Mouse (Mus musculus): ENCODE measurements around the gene Sel1l3. TPM values are rescaled to one million over a fixed set of nuclear protein-coding genes. Genes with fewer than 3 reads are reported as not detected.

Gene Sel1l3
- total RNA-seq, 2 experiments from 2014 or later, result 43.1 to 47.0 TPM

DNA sequence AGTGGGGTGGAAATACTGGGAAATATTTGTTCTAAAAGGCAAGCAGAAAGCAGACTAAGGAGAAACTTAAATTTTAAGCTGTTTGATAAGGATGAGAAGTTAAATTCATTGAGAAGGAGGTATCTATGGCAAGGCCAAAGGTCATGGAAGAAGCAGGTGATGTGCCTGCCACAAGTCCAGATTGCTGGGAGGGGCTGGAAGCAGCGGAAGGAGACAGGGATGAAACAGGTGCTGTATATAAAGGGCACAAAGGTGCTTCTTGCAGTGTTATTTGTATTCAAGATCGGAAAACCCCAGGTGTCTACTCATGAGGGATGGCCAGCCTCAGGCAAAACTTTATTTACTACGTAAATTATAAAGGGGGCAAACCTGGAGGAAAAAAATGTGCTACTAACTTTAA is 38.5 kb downstream of the Sel1l3 start:
- DNase-seq (ENCODE audit: low spot score in 2 of 2), result no peak

DNA sequence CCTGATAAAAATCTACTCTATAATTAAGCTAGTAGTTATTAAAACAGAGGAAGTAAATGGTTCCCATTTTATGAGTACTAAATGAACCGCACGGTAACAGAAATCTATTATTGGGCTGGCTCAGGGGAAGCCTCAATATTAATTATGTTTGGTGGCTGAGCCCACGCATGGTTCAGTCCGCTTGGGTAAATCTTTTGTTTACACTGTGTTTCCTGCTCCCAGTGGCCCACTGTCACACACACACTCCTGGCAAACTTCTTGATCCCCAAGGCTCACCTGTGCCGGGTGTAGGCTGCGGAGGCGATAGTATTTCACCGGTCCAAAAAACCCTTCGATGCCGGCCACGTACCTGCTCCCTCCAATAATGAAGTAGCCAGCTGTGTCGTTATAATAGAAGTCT is 39.3 kb downstream of the Sel1l3 start:
- DNase-seq (ENCODE audit: low spot score in 2 of 2), result no peak

DNA sequence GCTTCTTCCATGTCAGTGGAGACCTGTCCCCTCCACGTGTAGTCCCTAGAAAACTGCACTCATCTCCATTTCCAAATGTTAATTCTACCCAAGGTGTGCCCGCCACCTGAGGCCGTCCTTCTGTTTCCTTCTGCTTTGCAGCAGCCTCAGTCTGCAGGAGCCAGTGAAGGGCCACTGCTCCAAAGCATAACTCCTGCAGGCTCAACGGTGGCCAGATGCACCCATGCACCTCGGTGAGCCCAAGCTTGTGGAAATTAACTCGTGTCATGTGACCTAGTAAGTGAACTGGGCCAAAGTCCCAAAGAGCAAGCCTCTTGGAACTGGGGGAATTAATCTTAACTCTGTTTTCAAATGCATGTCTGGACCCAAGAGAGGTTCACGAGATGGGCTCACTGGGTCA is 40.8 kb downstream of the Sel1l3 start:
- no peak for DNase-seq (ENCODE audit: low spot score in 2 of 2)

DNA sequence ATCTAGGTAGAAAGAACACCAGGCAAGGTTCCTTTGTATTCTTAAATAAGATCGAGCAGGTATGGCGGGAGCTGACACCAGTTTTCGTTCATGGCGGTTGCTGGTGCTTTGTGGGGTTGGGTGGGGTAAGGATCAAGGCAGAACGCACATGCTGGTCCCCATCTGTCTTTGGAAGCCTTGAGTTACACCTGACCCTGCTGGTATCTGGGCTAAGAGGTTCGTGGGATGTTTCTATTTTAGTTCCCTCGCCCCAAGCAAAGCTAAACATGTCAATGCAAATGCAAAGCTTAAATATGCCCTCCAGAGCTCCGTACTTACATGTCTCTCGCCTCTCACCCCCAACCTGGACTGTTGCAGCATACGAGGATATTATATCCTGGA is 41.5 kb downstream of the Sel1l3 start:
- no peak for DNase-seq (ENCODE audit: low spot score in 2 of 2)

DNA sequence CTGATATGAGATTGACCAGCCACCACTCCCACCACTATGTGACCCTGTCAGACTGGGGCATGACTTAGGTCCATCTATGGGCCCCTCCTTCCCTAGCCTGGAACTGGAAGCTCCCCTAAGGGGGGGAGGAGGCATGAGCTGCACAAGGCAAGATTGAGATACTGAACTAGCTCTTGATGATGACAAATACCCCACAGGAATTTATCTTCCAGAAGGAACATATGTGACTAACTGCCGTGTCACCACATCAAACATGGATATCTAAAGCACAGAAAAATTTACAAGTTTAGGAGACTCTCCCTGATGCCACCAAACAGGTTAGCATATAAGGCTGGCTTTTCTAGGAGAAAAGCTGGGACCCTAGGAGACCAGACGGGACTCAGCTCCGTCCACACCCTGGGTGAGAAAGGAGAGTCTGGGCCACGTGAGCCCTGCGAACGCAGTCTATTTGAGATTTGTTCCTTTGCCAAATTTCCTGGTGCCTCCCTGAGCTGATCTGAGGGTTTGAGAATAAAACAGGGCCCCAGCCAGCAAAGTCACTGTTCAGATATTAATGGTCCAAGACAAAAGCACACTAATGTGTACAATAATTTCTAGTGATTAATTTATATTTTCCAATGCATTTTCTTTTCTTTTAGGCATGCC is 42.0 kb downstream of the Sel1l3 start:
- DNase-seq (ENCODE audit: low spot score in 2 of 2), result no peak

DNA sequence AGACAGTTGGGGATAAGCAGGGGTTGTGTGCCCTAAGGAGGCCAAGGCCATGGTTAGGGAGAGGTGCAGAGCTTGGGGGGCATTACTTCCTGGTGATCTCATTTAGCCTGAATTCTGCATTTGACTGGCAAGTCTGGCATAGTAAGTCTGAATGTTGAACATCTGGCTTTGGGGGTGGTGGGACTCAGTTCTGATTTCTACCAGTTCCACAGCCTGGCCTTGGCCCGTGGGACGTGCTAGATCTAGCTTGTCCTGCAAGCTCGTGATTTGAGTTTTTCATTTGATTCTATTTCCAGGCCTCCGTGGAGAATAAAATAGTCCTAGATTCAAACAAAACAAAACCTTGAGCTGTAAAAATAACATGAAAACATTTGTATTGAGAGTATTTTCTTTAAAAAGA is 46.2 kb downstream of the Sel1l3 start:
- DNase-seq (ENCODE audit: low spot score in 2 of 2), result no peak

DNA sequence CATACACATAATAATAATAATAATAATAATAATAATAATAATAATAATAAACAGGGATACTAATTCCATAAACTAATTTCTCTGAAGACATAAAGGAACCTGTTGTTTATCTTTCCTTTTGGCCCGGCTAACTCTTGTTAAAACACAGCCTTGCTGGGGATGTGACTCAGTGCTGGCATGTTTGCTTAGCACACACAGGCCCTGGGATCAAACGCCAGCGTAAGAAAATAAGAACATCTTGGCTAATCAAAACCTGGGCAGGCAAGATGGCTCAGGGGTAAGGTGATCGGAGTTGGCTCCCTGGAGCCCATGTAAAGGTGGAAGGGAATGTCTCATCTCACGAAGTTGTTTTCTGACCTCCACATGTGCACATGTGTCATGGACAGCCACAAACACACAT is 48.1 kb downstream of the Sel1l3 start:
- no peak for DNase-seq (ENCODE audit: low spot score in 2 of 2)

DNA sequence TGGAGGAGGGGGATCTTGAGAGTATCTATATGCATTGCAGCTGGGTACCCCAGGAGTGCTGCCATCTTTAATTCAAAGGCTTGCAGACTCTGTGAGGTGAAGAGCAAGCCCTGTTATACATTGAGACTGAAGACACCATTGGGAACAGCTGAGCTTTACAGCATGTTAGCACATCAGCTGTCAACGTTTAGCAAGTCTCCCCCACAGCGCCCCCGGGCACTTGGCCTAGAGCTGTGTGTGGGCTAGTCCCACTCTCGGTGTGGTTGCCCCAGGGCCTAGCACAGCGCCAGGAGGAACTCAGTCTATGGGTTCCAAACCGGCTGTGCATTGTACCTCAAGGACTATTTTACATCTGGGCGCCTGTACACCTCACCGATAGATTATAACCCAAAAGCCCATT is 51.3 kb downstream of the Sel1l3 start:
- no peak for DNase-seq (ENCODE audit: low spot score in 2 of 2)

DNA sequence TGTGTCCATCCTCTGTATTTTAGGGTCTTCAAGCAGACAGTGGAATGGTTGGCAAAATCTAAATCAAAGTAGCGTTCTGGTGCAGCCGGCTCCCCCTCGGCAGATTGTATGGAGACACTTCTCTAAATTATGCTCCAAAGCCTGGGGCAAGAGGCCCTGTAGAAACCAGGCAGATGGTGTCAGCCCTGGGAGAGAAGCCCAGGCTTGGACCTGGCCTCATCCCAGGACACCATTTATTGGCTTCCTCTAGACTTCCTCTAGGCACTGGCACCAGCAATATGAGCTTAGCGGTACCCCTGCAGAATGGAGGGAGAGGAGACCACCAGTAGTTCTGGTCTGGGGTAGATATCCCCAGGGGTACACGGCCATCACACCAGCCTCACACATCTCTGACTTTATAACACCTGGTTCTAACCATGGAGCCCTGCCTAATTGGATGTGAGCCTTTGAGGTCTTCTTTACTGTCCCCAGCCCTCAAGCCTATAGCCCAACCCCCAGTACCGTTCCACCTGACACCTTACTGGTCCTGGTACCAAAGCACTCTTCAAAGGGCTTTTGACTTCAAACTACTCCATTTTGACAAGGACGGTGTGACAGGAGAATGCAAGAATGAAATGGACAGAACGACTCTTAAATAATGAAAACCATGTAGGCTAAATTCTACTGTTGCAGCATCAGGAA is 52.1 kb downstream of the Sel1l3 start:
- DNase-seq (ENCODE audit: low spot score in 2 of 2), result peak; percentile 45 to 55

DNA sequence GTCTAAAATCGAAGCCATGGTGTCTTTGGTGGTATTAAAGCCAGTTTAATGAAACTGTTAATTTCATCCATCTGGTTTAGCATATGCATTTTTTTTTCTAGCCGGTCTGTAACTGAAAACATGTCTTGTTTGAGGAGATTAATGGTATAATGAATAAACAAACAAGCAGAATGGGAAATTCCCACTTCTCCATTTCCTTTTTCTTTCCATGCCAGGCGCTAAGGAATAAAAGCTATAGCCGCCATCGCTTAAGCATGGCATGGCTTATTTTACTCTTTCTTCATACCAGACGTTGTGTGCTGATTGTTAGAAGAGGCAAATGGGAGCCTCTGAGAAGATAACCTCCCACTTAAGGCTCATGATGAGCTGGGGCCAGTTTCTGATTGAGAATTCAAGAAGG is 53.5 kb downstream of the Sel1l3 start:
- no peak for DNase-seq (ENCODE audit: low spot score in 2 of 2)

DNA sequence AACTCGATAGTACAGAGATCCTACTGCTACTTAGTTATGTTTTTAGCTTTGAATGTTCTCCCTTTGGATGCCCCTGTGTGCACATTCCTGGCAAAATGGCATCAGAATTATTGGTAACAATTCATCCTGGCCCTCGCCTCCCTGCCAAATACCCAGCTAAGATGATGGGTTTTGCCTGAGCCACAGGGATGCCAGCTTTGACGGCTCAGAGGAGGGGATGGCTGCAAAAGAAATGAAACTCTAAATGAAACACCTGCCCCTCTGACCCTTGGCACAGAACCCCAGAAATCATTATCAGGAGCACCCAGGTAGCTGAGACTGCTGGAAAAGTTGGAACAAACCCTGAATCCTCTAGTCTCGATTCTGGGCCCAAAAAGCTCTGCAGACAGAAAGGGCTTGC is 54.1 kb downstream of the Sel1l3 start:
- DNase-seq (ENCODE audit: low spot score in 2 of 2), result no peak

DNA sequence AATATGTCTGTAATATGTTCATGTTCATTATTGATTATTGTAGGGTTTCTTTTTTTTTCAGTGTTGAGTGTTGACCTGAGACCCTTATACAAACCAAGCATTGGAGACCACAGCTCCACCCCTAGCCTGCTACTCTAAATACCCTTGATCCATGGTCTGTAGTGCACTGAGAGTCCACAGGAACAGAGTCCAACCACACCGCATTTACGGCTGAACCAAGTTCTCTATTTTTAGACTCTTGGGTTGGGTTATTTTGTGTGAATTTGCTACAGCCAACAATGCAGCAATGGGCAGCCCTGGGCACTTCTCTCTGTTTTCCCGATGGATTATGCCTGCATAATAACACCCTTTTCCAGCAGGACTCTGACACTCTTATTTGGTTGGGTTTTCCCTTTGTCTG is 54.6 kb downstream of the Sel1l3 start:
- DNase-seq (ENCODE audit: low spot score in 2 of 2), result no peak

DNA sequence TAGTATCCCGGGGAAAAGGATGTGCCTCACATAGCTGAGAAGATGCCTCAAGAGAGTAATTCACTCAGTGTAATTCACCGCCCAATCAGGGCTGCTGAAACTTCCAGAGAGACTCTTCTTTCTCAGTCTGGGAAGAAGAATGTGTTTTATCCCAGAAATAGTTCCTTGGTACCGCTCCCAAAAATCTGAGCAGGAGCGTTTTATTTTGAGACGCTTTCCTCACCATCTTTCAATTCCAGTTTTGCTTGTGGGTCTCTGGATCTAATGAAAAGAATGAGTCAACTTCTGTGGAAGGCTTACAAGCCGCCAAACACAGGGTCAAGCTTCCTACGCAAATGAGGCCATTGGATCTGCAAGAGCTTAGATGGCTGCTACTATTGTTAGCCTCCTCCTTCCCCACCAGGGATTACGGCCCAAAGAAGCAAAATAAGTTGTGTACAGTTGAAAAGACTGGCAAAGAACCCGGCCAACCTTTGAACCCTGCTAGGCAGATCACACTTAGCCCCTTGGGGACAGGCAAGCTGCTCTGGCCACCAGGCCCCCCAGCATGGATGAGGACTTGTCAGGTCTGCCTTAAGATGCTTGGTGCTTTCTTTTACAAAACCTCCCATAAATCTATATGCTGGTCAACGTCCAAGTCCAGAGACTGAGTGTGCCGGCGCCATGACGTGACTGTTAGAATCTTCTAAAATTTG is 57.6 kb downstream of the Sel1l3 start:
- no peak for DNase-seq (ENCODE audit: low spot score in 2 of 2)

DNA sequence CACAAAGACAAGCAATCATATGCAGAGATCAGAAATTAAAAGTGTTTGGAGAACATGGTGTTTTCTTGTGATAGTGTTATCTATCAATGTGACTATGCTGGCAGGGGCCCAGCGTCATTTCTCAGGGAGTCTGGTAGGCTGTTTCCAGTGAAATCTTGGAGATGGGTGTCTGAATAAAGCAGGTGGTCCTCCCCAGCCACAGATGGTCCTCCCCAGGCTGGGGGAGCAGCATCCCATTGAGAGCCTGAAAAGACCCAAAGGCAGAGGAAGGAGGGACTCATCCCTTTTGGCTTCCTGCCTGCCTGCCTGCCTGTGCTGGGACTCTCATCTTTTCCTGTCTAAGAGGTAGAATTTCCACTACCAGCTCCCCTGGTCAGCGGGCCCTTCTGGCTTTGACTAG is 59.2 kb downstream of the Sel1l3 start:
- peak; percentile 46 to 65 for DNase-seq (ENCODE audit: low spot score in 2 of 2)

DNA sequence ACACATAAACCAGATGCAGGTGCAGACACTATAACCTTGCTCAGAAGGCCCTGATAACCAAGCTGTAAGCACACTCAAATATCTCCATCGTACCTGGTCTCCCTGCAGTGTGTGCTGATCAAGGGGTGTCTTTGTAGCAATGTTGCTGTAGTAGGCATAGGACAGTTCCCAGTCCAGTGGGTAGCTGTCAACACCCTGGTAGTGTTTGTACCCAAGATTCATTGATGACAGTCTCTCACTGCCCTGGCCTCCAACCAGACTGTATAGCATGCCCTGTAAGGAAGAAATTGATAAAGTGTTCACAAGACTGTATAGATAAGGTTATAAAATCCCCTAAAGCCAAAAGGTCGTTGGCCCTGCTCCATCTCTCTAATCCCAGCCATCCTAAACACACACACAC is 59.6 kb downstream of the Sel1l3 start:
- DNase-seq (ENCODE audit: low spot score in 2 of 2), result no peak

DNA sequence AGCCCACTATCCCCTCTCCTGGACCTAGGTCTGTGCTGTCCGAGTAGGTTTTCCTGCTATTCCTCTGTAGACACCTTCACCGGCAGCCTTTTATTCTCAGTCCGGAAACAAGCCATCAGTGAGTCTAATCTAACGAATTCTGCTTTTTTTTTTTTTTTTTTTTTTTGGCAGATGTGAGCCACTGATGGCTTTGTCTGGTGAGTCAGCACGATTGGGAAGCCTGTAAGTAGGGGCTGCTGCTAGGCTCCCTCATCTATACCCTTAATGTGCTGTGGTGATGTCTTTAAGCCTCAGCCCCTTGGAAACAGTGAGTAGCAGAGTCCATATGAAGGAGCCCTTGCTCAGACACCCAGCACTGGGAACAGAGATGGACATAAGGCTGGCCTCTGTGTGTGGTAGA is 60.6 kb downstream of the Sel1l3 start:
- DNase-seq (ENCODE audit: low spot score in 2 of 2), result no peak

DNA sequence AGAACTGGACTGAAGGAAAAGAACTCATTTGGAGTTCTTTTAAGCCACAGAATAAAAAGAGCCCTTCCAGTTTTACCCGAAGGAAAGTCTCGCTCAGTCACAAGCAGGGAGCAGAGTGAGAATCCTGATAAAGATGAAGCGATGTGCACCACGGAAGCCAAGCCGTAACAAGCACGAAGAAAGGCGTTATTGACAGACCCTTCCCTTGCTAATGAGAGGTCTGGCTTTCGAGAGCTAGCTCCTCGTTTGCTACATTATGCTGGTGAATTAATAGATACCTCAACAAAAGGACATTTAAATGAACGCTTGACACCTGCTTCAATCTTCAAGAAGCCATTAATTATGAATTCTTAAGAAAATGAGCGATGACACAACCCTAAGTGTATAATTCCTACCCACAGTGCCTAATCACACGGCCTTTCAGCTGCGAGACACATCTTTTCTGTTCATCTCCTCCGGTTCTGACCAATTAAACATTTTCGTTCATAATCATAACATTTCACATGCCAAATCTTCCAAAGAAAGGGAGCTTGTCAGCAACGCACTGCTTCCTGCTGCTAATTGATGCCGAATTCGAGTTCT is 62.3 kb downstream of the Sel1l3 start:
- DNase-seq (ENCODE audit: low spot score in 2 of 2), result no peak

DNA sequence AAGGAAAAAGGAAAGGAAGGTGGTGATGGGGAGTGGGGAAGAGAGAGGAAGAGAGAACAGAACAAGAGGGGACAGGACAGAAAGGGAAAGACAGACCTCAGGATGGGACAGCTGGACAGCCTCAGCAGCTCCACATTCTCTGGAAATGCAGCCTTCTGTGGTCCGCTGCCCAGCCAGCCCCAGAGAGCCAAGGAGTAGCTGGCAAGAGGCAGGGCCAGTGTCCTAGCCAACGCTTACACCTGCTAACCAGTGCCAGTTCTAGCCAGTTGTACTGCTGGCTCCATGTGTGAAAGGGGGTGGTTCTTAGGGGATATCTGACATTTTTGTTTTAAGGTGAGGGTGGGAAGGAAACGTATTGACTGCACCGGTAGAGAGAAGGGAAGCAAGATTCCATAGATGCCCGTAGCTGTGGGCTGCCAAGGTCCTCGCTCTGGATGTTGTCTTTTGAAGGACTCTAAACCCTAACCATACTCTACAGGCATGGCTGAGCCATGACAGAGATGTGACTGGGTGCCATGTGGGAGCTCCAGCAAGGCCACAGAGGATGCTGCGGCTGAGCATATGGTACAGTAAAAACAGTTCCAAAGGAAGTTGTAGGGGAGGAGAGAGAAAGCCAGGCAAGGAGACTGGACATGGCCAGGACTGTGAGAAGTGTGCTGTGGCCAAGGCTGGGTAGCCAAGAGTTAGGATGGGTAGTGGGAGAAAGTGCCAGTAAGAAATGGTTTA is 64.6 kb downstream of the Sel1l3 start:
- peak; percentile 45 to 51 for DNase-seq (ENCODE audit: low spot score in 2 of 2)

DNA sequence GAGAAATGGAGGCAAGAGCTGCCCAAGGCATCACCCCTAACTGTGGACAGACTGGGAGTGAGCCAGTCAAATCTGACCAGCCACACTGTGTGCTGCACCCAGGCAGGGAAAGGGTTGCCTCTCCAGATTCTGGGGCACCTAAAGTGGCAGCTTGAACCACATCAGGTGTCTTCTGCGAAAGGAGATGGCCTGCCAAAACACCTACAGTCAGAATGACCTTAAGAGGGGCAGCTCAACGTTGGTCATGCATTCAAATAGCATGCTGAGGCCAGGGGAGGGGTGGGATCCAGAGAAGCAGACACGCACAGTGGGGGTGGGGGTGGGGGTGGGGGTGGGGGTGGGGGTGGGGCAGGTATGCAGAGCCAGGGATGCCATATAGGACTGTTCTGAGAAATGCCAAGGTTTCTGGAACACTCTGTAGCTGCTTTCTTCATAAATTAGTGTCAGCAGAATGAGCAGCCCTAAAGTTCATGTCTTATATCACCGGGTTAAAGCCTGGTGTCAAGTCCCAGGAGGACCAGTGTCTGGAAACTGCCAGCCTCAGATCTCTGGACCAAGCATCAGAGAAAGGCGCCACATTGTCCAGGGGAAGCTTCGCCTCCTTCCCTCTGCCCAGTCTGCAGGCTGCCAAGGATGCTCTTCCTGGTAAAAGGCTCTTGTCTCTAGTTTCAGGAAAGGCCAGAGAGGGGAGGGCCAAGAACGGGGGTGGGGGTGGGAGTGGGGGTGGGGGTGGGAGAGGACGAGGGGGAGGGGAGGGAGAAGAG is 65.4 kb downstream of the Sel1l3 start:
- DNase-seq (ENCODE audit: low spot score in 2 of 2), result no peak

DNA sequence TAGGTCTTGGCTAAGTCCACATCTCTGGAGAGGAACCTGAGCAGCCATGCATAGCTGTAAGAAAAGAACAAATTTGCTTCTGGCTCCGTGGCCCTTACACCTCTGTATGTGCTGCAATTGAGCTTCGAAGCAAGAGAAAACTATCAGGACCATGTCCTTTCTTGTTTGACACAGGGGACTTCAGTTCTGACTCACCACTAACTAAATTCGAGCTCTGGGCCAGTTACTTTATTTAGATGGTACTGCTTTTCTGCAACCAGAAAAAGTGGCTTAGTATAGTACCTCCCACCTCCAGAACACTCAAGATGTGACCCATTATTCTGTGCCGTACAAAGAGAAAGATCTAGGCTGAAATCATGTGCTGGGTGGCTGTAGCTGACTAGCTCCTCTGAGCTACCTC is 66.3 kb downstream of the Sel1l3 start:
- no peak for DNase-seq (ENCODE audit: low spot score in 2 of 2)

DNA sequence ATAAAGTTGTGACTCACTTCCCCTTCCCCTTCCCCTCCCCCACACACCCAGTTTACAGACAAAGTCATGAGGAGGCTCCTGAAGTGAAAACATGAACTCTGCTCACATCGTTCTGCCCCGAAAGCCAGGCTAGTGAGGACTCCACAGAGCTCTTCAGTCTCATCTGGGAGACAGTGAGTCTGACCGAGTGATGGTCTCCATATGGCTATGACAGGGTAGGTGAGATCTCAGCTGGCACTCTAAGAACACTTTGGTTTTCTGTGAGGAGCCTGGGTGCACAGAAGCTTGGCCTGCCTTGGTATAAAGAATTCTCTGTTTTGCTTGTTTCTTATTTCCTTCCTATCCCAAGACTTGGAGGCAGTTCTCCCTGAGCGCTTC is 67.1 kb downstream of the Sel1l3 start:
- no peak for DNase-seq (ENCODE audit: low spot score in 2 of 2)
